Mouse (Mus musculus): ENCODE measurements around the gene Maoa.

Maoa gene

GRCm38 (mm10) chrX:16619034-16619929, at the start of gene Maoa:
Gene Maoa, plus strand, starts transcription at chrX:16619698.
- peak; percentile 75 for DNase-seq

DNA sequence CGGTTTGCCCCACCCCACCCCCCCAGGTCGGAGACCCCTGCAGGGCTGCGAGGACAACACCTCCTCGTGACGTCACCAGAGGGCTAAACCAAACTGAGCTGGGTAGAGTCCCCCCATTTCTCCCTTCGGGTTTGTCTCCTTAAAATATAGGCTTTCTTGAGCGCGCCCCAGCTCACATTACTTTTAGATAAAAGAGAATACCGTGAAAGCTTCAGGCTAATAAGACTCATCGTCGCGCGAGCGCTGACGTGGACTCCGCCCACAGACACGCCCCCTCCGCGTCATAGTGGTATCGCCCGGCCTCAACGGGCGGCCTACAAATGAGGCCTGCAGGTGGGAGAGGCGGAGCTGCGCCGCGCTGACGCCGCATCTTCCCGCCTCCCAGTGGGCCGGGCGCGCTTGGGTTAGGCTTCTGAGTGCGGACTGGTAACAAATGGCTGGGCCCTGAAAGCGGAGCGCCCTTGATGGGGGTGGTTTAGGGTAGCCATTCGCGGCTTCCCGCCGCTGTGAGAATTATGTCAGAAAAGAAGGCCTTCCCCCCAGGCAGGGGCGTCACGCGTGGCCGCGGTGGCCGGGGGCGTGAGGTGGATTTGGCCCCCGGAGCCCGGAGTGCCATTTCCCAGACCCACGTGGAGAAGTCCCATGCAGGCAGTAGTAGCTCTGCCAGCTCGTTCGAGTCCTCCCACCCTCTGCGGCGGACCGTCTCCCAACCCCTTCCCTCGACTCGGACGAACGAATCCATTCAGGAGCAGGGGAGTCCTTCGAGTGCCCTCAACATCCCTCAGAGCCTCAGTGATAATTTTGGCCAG, 1.1 kb upstream of the Maoa start:
- peak; percentile 90 for DNase-seq

DNA sequence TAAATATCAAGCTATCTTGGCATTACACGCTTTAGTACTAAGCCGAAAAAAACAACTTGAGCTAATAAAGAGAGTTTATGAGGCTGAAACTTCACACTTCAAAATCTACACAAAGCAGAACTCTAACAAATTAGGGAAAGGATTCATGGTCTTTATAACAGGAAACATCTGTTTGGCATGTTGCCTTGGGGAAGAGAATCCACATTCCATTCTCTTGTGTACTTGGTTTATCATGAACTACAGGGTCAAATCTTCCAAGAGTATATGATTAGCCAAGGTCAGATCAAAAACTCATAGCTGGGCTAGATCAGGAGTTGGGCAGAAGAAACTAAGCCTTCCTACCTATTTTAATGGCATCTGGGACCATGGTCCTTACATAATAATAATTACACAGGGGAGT, 37.0 kb downstream of the Maoa start:
- DNase-seq, result no peak

DNA sequence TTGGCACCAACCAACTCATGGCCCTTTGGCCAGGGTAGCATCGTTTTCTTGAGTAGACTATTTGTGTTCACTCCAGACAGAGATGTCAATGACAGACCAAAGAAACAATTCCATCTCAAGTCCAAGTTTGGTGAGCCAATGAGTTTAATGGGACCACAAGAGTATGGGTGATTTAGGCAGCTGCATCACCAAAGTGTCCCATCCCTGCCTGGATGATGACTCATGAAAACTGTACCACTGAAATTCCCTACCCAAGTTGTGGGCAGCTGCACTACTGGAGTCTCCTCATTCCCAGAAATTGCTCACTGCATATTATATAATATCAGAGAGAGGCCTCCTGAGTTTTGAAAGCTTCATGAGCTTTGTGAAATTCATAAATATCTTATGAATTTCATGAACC, 86.6 kb downstream of the Maoa start:
- DNase-seq, result no peak

DNA sequence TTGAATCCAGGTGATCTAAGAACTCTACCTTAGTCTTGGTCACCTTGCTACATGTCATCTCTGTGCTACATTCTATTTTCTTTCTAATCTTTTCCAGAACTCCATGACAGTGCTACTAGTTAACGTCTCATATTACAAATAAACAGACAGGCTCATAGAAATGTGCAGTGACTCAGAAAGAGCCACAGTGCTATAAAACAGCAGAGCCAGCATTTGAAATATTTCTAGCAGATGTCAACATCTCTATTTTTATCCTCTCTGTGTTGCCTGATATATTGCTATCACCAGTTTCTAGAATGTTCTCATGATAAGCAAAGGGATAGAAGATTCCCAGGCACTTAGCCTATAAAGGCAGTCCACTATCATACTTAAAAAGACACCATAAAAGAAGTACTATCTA, 94.5 kb downstream of the Maoa start:
- DNase-seq, result no peak

Data from cerebellum, adult 9-10 months (tissue).